Mouse (Mus musculus) CD8-positive naive resting alpha-beta T cell, adult 2 months (primary cell): ENCODE data around the gene Hectd2.

Experiments
- DNase-seq, 2 experiments: peaks; one replicate each; pipeline ENCODE4 v3.0.0; 2022; ENCODE audit warnings: low read depth in 2 of 2, low spot score in 2 of 2

Hectd2 gene

GRCm38 (mm10) chr19:36645308-36645889 is 91.0 kb downstream of the Hectd2 start:
- no peak for DNase-seq

DNA sequence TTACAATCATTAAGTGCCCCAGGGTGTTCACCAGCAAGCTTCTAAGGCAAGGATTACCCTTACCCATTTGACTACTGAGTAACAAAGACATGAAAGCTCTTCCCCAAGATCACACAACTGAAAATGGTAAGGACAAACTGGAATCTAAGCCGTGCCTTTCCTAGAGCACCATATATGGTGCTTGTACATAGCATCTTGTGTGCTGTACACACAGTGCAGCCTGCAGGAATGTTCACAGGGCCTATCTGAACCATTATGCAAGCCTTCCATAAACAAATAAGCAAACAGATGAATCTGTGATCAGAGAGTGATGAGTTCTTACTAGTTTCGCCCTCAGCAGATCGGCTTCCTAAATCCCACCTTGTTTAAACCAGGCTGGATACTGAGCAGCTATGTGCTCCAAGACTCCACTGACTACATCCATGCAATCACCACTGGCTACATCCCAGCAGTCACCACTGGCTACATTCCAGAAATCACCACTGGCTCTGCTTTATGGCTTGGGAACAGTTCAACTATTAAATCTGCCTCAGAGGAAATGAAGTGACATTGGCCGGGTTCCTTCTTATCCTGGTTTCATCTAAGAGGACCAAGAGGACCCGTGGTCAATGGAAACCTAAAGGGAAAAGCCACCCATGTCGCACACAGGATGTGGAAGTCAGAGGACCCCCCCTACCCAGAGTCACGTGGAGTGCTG is 91.8 kb downstream of the Hectd2 start:
- no peak for DNase-seq

- no peak for DNase-seq
These were observed 98.2 kb downstream of the Hectd2 start for GRCm38 (mm10) chr19:36652686-36653085.

DNA sequence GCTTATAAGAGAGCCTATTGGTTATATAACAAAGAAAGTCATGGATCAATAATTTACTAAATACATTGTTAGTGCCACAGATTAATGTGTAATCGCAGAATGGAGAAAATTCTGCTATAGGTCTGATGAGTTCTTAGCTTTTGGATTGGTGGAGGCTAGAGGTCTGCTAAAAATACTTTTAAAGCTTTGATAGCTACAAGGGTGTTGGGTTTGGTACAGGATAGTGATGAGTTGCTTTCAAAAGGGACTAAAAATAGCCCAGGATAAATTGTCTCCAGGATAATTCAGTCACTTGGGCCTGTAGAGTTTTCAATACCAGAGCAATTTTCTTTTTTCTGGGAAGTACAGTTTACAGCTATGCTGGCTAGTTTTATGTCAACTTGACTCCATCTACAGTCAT is 108.3 kb downstream of the Hectd2 start:
- DNase-seq, result no peak

GRCm38 (mm10) chr19:36663918-36664317 is 109.5 kb downstream of the Hectd2 start:
- DNase-seq, result no peak

- no peak for DNase-seq
These were observed 110.0 kb downstream of the Hectd2 start for GRCm38 (mm10) chr19:36664417-36664816.

- DNase-seq, result no peak
These were observed 110.8 kb downstream of the Hectd2 start for GRCm38 (mm10) chr19:36665206-36665605.

DNA sequence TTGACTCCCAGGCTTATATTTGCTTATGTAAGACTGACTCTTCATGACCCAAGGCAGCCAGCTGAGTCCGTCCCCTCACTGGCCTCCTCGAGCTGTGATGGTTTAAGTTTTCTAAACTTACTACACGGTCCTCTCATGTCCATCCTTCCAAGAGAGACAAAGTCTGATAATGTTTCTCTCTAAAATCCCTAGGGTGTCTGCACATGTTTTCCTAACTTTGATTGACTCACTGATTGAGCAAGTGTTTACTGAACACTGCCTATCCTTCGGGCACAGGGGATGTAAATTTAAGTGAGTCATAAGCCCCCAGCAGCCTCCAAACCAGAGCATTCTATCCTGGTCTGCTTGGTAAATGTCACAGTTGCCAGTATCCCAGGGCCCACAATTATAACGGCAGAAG is 111.2 kb downstream of the Hectd2 start:
- no peak for DNase-seq

DNA sequence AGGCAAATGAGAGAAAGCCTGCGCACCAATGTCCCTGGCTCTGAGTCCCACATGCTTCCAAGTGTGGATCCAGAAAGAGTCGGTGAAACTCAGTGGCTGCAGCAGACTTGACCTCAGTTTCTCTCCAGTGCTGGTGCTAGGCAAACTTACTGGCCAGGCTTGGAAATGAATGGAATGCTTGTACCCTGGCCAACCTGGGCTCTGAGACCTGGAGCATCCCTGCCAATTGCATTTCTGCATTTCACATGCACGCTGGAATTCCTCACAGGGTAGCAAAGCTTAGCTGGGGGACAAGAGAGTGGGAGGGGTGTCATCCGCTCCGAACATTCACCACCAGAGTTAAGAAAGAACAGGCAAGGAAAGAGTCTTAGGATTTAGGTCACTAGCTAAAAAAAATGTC is 112.0 kb downstream of the Hectd2 start:
- DNase-seq, result no peak

DNA sequence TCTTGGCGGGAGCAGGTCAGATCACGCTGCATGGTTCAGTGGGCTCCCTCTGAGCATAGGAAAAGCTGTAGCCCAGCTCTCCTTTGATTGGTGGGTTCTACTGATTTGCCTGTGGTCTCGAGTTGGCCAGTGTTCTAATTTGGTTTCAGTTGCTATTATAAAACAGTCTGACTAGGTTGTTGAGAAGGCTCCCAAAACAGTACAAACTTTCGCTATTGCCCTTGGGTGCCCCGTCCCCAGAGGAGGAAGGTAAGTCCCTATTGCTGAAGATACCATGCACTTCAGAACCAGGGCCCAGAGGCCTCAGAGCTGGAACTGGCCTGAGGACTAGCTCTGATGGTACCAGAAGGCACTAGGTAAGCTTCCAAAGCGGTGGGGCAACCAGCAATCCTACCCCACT is 112.9 kb downstream of the Hectd2 start:
- DNase-seq, result no peak

DNA sequence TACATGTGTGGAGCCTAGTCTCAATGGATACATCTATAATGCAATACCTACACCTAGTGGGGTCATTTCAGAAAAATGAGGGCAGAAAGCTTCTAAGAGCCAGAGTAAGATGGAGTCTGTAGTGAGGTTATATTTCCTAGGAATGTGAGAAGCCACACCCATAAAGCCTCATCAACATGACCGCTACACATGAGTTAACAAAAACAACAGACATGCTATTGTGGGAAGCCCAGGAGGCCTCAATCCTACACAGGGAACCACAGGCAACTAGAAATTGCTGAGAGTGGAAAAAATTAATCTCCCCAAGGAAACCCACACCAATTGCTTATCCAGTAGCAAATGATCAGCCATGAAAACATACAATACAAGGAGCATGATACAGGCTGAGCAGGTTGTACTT is 113.7 kb downstream of the Hectd2 start:
- DNase-seq, result no peak

- DNase-seq, result no peak
These were observed 114.6 kb downstream of the Hectd2 start for GRCm38 (mm10) chr19:36668881-36669639.

- DNase-seq, result no peak
These were observed 115.4 kb downstream of the Hectd2 start for GRCm38 (mm10) chr19:36669720-36670451.
